Mouse (Mus musculus) T-cell, adult 2 months (primary cell): ENCODE results near the gene Myo1a.
"Not testable (repeated sequence)": the region's sequence is repeated elsewhere in the genome, so short reads cannot be mapped to it uniquely, and the experiment has no call there.

Experiments
- DNase-seq: peaks from one replicate; pipeline ENCODE4 v3.0.0; 2022; ENCODE audit warnings: low spot score

The Myo1a gene

DNA sequence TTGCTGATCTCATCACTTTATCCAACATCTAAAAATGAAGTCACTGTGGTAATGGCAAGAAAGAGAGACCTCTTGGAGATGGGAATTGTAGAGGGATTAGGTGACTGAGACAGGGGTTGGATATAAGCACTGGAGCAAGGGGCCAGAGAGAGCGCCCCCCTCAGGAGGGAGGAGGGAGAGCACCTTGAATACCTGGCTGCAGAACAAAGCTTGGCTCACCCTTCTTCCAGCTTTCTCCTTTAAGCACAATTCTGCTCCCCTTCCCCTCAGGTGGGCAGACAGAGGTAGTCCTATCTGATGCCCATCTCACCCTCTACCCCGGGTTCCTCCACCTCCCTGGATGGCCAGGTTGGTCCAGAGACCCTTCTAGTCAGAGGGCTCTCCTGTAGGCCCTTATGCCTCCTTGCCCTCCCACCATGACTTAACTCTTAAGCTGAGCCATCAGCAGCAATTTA, at the start of gene Myo1a:
Gene Myo1a, plus strand, starts transcription at position 405 of the 455 bp plus-strand sequence.
- DNase-seq, result no peak

GRCm38 (mm10) chr10:127657617-127658016, 47.4 kb upstream of the Myo1a start:
- DNase-seq, result not testable (repeated sequence)

- no peak for DNase-seq
These were observed 46.9 kb upstream of the Myo1a start for GRCm38 (mm10) chr10:127658076-127658475.

- DNase-seq, result no peak
These were observed 45.4 kb upstream of the Myo1a start for GRCm38 (mm10) chr10:127659551-127659950.

DNA sequence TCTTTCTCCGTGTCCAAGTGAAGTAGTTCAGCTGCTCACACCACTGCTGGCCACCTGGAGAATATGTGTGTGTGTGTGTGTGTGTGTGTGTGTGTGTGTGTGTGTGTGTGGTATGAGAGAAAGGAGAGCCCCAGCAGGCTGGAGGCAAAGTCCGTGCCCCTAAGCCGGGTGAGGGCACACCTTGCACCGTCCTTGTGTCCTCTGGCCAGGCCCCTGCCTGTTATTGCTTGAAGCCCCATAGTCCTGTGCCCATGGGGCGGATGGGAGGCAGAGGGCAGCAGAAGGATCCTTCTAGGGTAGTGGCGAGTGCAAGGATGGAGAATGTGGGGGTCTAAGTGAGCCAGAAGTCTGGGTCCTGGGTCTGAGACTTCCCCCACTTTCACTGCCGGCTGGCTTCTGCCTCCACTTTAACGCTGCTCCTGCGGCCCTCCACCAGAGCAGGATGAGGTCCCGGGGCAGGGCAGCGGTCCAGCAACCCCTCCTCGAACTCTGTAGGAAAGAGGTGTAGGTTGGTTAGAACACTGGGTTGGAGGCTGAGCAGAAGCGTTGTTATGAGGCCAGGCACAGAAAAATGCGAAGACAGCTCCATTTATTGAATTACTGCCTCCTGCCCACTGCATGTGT, 43.6 kb upstream of the Myo1a start:
- no peak for DNase-seq

GRCm38 (mm10) chr10:127661915-127662663, 42.9 kb upstream of the Myo1a start:
- peak; percentile 66 for DNase-seq

GRCm38 (mm10) chr10:127662666-127663253, 42.2 kb upstream of the Myo1a start:
- peak; percentile 39 for DNase-seq

DNA sequence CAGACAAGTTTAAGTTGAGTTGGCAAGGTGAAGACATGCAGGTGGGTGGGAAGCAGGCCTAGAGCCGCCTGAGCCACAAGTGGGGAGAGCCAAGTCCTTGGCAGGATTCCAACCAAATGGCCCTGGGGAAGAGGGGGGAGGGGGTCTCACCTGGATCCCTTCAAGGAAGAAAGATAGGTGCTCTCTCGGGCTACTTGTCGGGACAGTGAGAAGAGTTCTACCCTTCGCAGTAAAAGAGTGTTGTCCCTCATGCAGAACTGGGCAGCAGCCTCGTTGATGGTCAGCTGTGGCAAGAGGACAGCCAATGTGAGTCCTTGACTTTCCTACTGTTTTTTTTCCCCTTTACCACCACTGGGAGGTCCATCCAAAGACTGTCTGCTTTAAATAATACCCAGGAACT, 41.4 kb upstream of the Myo1a start:
- no peak for DNase-seq

DNA sequence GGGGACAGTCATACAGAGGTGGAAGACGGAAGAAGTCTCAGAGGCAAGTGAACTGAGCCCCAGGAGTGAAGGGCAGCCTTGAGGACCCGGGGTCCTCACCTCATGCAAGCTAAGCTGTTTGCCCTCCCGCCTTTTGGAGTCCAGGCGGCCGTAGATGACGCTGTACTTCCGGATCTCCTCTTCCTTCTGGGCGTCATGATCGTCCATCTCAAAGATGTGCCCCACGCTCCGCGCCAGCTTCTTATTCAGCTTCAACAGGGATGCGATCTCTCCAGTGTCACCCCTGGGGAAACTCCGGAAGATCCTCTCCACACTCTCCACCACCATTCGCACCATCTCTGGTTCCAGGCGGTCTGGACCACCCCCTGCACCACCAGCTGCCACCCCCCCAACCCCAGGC, 40.8 kb upstream of the Myo1a start:
- DNase-seq, result no peak

- no peak for DNase-seq
These were observed 40.1 kb upstream of the Myo1a start for GRCm38 (mm10) chr10:127664891-127665290.

GRCm38 (mm10) chr10:127665366-127666181, 39.4 kb upstream of the Myo1a start:
- peak; percentile 44 for DNase-seq

DNA sequence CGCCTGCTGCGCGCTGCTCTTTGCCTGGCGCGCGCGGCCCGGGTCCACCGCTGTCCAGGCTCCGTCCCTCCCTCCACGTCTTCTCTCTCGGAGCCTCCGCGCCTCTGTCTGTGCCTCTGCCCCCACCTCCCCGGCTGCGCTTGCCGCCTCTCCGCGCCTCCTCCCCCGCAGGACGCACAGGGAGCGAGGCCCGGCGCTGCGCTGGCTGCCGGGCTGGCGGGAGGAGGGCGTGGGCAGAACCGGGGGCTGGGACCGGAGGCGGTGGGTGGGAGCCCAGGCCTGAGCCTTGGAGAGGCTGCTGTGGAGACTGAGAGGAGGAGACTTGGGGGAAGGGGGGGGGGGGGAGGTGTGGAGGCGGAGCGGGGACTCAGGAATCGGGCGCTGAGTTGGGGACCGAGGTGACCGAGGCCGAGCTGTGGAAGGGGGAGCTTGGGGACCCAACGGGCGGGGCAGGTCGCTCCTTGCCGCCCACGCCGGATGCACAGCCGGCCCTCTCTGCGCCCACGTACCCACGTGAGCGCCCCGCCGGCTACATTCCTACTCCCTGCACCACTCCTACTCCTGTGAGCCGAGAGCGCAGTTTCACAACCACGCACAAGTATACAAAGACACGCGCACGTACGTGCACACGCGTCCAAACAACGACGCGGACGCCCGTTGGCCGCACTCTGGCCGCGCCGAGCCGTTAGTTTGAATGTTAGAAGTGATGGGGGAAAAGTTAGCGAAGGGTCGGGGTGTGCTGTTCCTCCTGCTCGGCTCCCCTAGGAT, 38.3 kb upstream of the Myo1a start, which contains the start of gene Nemp1:
Gene Nemp1, plus strand, starts transcription at position 401 of the 768 bp plus-strand sequence.
- DNase-seq, result peak; percentile 65

DNA sequence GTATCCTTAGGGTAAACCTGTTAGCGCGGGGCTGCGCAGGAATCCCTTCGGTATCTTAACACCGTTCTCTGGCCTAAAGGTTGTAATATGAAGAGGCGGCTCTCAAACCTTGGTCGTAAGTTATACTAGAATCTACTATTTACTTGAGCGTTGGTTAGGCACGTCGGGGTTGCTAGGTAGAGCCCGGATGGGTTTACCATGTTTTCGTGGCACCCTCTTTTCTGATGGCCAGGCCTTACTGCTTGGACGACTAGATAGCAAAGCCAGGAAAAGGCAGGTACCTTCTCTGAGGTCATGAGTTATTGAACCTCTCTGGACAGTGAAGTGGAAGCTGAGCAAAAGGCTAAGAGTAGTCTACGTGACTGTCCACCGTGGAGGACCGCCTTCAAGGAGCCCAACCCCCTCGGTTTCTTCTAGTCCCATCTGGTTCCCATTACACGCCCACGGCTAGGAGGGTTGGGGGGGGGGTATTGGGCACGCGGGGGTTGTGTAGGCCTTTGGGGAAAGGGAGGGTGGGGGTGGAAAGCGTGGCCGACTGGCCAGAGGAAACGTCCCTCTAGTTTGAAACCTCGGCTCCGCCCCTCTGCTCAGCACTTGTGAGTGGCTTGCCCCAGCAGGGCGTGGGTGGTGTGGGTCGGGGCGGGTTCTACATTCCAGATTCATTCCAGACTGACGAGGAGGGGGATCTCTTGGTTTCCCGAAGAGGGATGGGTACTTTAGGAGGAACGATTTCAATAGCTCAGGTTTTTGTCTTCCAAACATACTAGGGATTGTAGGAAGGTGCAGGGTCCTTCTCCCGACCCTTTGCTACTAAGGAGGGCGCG, 37.5 kb upstream of the Myo1a start:
- peak; percentile 60 for DNase-seq

GRCm38 (mm10) chr10:127668093-127669050, 36.6 kb upstream of the Myo1a start, which contains the start of gene Nab2:
Gene Nab2, minus strand, starts transcription at chr10:127668568.
- DNase-seq, result peak; percentile 84

DNA sequence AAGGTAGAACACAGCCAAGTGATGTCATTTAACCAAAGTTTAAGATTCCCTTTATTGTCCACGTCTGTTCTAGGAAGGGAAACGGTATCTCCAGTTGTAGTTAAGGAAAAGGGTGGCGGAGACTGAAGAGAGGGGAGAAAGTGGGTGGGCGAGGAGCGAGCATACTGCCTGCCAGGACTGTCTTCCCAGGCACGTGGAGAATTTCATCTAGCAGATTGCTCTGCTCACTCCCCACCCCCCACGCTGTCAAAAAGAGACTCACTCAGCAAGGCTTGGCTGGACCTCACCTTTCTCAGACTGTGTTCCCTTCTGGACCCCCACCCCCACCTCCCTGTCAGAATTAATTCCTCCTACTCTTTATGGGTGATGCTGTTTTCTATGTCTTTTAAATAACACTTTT, 35.8 kb upstream of the Myo1a start:
- DNase-seq, result no peak

DNA sequence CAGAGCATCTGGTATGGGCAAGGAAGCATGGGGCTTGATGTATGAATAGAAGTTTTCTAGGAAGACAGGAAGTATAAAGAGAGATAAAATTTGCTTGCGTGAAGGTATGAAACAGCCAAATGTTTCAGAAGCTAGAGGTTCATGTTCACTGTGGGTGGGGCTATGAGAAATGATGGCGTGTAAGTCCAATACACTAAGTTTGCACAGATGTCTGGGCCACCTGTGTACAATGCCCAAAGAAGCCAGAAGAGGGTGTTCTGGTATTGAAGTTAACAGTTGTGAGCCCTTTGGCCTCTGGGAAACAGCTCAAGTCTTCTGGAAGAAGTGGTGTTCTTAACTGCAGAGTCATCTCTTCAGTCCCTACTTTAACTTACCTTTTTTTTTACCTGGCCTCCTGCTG, 34.8 kb upstream of the Myo1a start:
- peak; percentile 28 for DNase-seq

GRCm38 (mm10) chr10:127671276-127671675, 33.7 kb upstream of the Myo1a start:
- DNase-seq, result peak; percentile 56

DNA sequence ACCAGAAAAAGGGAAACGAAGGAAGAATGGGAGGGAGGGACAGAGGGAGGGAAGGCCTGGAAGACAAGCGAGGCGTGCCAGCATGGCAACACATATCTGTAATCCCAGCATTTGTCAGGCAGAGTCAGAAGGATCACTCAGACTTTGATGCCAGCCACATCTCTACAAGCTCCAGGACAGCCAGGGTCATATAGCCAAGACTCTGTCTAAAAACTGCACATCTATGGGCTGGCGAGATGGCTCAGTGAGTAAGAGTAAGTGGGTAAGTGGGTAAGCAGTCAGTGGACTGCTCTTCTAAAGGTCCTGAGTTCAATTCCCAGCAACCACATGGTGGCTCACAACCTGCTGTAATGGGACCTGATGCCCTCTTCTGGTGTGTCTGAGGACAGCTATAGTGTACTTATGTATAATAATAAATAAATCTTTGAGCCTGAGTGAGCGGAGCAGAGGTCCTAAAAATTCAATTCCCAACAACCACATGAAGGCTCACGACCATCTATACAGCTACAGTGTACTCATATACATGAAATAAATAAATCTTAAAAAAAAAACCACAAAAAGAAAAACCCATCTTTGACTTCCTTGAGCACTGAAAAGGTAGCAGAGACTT, 30.8 kb upstream of the Myo1a start:
- DNase-seq, result no peak
